Mouse (Mus musculus): ENCODE measurements around the gene Spag16.

The Spag16 gene

DNA sequence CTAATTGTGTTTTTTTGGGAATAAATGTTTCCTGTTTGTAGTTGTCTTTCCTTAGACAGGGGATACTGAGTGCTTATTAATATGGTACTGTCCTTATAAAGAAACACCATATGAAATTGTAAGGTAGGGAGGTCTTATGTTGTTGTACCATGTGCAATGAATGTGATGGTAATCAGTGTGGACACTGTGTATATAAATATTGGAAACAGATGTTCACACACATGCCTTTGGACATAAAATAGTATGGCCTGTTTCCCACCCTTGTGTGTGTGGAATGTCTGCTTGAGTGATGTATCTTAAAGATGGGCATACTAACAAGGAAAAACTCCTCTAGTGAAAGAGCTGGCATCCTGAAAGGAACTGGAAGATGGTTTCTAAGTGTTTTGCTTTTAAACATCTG lies 692.1 kb downstream of the Spag16 start:
- no peak for DNase-seq

DNA sequence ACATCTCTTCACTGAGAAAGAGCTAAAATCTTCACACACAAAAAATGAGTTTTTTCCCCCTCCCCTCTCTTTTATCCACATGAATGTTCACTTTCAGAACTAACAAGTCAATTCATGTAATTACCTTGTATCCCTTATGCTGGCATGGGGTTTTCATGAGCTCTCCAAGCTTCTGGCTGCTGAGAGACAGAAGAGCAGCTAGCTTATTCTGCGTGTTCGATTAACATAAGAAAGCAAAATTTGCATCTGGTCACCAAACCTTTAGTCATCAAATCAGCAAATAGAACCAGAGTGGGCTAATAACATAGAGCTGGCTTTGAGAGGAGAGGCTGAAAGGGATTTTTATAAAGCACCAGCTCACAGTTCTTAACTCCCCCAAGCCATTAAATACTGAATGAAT lies 700.4 kb downstream of the Spag16 start:
- no peak for DNase-seq

DNA sequence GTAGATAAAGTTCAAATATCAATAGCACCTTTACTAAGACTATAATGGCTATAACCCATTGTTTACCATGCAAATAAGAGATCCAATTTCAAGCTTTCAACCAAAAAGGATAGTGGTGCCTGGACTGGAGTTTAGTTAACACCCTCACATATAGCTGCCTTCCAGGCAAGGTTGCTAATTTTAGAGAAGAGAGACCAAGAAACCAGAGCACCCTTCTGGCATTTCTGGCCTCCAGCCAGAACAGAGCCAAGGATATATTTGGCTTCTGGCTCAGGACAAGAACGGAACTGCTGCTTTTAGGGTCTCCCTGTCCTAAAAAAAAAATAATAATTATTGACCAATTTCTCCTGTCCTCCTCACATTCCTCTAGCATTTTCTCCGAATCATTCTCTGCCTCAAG lies 703.0 kb downstream of the Spag16 start:
- peak; percentile 37 to 43 for DNase-seq

DNA sequence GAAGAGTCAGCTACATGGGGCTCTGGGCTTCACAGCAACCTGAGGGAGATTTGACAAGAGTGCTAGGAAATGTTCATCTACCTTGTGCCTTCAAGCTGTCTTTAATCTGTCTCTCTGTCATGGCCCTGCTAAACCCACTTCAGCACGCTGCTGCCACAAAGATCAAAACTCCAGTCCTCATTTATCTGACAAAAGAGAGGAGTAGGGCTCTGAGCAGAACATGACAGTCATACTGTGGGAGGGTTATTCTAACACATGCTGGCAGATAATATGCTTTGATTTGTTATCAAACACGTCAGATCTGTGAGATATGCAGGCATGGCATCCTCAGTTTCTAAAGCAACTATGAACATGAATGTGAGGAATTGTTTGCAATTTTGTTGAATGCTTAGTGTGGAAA lies 725.1 kb downstream of the Spag16 start:
- DNase-seq = no peak

DNA sequence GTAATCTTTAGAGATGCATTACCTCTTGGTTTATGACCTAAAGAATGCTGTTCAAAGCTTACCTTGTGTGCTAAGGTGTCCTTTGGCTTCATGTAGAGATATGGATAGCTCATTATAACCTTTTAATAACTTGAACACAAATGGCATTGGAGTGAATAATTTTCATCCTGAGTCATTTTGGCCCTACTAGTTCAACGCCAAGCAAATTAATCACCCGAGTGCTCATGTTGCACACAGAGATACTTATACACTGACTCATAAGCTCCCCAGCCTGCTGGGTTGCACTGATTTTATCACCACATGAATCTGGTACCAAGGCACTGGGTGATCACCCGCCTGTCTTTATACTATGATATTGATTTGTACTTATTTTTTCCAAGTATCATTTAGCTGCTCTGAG lies 795.0 kb downstream of the Spag16 start:
- DNase-seq = no peak

DNA sequence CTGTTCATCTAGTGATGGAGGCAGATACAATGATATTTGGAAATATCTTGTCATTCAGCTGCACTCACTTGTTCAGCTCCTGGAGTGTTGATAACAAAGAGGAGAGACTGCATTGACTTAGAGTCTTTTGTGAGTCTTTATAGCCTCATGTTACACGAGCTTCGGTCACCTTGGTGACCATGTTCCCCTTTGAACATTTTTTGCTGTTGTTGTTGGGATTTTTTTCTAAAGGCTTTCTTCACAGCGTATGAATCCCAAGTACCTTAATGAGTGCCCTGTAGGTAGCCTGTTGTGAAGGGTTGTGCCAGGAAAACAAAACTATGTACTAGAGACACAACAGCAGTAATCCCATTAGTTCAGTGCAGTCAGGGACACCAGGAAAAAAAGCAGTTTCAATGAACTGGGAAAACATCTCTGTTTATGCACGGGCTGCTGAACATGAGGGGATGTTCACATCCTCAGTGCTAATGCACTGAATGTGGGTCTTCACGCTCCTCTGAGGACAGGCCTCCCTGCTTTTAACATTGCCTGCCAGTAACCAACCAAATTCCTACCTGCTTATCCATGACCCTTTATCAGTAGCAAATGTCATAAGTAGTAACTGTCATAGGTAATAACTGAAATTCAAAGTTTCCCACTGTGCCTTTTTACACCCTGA lies 798.2 kb downstream of the Spag16 start:
- no peak for DNase-seq

DNA sequence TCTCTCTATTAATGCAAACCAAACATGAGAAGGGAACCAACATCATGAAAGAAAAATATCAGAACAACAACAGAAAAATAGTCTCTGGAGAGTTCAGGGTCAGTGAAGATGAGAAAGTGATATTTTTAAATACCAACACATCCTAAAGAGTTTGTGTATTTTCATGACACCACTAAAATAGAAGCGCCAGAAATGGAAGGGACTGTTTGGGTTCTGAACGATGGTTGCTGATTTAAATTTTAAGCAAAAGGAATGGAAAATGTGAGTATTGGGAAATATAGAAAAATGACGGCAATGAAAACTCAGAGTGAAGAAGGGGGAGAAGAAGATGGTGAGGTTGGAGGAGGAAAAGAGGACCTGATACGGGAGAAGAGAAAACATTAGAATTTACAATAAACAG lies 825.9 kb downstream of the Spag16 start:
- DNase-seq = no peak

DNA sequence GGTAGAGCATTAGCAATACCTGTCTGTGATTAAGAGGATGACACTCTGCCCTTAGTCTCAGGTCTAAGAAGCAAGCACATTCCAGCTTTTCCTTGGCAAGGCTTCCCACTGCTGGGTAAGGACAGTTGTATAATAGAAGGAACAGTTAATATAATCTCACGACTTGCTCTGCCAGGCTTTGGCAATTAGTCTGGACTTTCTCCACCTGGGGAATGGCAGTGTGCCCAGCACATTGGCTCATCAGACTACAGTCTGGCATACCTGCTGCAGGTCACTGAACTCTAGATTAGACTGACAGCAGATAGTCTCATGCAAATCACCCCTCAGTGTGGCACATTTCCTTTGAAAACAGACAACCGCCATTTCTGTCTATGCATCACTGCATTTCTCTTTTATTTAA lies 865.8 kb downstream of the Spag16 start:
- peak; percentile 94 for DNase-seq

DNA sequence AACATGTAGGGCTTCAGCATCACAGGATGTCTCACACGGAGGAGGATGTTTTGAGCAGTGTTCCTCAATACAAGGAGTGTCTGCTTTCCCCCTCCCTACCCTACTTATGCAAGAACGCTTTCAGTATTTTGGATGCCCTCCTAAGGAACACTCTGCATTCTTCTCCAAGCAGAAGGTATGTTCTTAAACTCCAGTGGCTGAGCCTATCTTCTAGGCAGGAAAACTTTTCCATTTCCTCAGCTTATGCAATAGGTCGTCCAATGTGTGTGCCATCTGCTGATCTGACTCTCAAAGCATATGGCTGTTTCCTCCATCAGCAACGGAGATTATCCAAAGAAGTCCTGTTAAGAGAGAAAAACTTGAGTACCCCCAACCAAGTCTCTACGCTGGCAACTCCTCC lies 873.5 kb downstream of the Spag16 start:
- DNase-seq = no peak

DNA sequence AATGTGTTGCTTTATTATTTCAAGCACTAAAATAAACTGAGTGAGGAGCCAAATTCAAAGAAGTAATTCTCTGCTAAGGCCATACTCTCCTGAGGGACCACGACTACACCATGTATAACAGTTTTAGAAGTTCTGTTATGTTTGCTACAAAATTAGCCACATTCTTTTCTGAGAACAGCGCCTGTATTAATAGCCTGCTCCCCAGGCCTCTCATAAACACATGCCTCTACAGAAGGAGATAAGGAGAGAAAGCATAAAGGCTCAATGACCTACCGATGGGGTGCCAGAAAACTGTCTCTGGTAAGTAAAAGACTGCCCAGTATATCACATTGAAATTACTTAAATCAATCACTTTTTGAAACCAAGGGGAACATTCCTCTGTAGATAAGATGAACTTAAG lies 877.2 kb downstream of the Spag16 start:
- DNase-seq = no peak

DNA sequence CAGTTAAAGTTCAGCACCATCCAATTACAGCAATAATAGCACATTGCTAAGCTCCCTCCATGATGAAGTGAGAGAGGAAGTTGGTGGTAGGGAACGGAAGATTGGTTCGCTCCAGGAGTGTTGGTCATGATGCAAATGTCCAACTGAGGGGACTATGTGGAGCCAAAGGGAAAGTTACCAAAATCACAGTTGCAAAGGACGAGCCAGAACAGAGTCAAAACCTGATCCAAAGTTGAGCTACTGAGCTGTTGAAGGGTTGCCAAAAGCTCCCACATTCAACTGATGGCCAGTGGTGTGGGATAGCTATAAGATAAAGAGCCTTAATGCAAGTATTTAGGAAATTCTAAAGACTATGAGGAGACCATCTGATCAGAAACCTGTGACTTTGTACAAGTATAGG lies 879.1 kb downstream of the Spag16 start:
- peak in 1 of 2 experiments; percentile 70 for DNase-seq

DNA sequence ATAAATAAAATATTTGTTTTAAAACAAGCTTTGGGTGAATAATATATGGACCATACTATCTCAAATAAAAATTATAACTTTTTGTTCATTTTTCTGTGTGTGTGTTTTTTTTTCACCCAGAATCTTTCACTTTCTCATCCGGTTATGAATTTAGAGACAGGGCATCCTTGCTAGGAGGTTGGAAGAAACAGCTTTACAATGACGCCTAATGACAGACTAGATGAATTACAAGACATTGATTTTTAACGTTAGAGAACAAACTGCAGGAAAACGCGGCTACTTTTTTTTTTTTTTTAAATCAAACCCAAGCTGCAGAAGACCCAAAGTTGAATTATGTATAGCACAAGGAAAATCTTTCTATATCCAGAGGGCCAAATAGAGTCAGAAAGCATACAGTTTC lies 898.3 kb downstream of the Spag16 start:
- no peak for DNase-seq

DNA sequence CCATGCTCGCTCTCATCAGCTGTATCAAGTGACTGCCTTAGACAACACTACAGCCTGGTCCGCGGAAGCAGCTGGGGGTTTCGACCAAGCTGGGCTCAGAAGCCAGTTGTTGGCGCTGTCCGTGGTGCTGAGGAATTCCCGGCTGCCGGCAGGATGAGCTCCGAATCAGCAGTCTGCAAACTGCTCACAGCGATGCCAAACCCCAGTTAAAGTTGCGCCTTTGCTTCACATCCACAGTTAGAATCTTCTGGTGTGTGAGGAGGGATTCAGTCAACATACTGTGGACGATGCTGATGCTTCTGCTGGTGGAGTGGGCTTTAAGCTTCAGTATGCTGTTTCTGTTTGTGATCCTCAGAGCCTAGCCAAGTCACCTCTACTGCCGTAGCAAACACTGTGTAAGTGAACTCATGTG lies 898.9 kb downstream of the Spag16 start, which contains the start of gene Vwc2l:
TSS of gene Vwc2l (plus strand) at position 61 of the 412 bp plus-strand sequence.
- DNase-seq = peak; percentile 41 to 43
